Mouse (Mus musculus) megakaryocyte, adult 5-6 weeks (primary cell): Measurements from ENCODE around the gene Kcnj8. TPM values are rescaled to one million over a fixed set of nuclear protein-coding genes. Genes with fewer than 3 reads are reported as not detected.
"Not testable (repeated sequence)": the region's sequence is repeated elsewhere in the genome, so short reads cannot be mapped to it uniquely, and the experiment has no call there.

Experiments
- ATAC-seq: 2 replicates; pipeline ENCODE4 v1.8.0; 2016; ENCODE audit warnings: mild to moderate bottlenecking, inconsistent platforms; ENCODE audit not compliant: poor library complexity, severe bottlenecking
- total RNA-seq, 2 experiments: library from RNA; stranded (forward) in 1 of 2; stranded (reverse) in 1 of 2; fragments of 153-499, 151-499 nt in 1 of 2; fragments of 221-1000, 200-1000 nt in 1 of 2; gene quantifications; 2 replicates each; pipeline versions ENCODE4 v1.2.3 to v1.2.4; 2015 to 2017

Kcnj8 gene
- total RNA-seq, 2 experiments from 2014 or later: 0.40 TPM; not detected in 1

DNA sequence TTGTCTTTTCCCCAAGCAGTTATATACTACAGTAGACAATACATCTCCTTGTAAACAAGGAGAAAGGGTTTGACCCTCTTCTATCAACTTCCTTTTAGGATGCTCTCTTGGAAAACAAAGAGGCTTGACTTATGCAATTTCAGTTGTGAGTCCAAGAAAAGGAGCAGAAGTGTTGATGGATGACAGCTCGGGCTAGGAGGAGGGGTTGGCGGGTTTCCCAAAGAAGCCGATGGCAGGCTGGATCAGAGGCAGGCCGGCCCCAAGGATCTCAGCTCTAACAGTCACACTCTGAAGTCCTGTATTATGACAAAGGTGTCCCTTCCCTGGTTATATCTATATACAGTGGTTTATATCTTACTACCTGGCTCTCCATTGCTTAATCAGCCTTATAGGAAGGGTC is 19.9 kb downstream of the Kcnj8 start:
- no peak for ATAC-seq

DNA sequence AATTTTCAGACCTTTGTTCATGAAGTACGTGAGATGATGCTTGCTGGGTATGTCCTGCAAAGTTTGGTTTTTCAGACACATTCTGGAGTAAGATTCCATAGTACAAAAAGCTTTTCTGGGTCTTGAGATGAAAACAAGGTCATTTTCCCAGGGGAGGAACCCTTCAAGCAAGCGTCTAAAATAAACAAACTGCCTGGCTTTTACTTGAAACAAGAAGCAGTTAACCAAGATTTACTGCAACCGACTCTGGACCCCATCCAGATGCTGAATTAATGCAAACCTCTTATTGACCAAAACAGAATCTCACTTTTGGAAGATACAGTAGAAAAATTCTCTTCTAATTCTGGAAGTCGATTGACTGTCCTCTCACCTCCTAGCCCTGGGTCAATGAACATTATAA is 20.5 kb downstream of the Kcnj8 start:
- no peak for ATAC-seq

DNA sequence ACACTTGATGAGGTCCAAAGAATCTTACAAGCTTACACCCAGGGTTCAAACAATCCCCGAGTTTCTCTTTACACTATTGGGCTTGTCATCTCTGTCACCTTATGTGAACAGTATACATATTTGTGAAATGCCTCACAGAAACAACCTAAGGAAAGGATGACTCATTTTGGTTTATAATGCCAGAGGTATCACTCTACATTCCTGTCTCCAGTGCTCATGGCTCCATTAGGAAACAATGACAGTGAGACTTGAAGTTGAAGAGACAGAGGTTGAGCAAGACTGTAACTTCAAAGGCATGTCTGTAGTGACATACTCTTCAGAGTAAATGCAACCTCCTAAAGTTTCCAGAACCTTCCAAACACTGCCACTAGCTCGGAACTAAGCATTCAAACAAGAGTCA is 23.0 kb downstream of the Kcnj8 start:
- ATAC-seq: no peak

DNA sequence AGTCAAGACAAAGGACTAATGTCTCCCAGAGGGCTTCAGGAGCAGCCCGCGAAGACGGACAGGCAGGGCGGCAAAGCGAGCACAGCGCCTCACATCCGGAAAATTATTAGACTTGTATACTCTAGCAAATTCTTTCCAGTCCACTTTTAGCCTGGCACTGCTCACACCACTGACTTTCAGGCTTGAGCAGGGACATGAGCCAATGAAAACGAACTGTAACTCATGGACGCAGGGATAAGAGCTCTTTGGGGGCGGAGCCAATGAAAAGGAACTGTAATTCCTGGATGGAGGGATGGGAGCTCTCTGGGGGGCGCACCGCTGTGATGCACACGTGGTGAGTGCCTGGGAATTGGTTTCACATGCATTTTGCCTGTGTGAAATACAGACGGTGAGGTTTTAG is 26.3 kb downstream of the Kcnj8 start:
- no peak for ATAC-seq

DNA sequence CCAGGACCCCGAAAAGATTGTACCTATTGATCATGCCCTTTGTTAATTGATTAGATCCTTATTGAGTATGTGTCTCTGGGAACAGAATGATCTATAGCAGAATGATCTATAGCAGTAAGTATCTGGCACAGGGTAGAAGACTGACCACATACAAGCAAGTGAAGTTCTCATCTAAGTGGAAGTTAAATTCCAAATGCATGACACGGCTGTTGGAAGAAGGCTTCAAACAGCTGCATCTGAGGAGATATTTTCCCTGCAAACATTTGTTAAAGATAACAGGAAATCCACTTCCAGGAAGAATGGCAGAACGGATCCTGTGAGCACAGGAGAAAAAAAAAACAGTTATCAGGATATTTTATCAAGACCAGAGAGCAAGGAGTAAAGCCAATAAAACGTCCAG is 27.8 kb downstream of the Kcnj8 start:
- ATAC-seq: no peak

DNA sequence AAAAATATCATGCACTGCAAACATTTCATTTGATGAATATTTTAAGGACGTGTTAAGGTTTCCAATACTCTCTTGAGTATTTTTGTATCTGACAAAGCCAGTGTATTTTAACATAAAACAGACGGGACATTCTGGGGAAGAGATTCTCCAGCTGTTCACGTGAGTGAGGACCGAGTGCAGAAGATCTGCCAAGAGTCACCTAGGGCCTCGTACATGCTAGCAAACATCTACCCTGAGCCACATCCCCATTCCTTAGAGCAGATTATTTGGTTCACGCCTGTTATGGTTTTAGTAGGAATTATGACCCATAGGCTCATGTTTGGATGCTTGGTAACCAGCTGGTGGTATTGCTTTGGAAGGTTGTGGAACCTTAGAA is 28.6 kb downstream of the Kcnj8 start:
- no peak for ATAC-seq

DNA sequence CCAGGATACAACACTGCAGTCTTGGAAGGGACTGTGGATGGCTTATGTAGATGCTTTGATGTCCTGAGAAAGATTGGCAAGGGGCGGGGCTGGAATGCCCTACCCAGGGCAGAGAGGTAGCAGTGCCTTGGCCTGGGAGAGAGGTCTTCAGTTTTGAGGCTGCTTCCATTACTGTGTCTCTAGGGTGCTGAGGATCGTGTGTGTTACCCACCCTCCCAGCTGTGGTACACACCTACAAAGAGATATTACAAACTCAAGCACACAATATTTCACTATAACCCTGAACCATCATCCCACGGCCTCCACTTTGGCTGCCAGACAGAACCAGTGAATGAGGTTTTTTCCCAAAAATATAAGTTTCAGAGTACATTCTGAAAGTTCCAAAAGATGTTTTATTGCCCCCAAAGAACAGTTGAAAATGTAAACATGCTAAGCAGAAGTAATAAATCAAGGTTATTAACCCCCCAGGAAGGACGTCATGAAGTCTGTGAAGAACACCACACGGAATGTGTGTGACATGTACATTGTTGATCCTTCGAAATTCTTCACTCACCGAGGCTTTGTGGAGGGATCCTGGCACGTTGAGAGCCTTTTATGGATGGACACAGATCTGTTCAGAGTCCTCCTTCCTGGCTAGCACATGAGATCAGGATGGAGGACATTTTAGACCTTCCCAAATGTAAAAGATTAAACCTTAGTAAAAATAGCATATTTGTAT is 29.2 kb downstream of the Kcnj8 start:
- no peak for ATAC-seq

DNA sequence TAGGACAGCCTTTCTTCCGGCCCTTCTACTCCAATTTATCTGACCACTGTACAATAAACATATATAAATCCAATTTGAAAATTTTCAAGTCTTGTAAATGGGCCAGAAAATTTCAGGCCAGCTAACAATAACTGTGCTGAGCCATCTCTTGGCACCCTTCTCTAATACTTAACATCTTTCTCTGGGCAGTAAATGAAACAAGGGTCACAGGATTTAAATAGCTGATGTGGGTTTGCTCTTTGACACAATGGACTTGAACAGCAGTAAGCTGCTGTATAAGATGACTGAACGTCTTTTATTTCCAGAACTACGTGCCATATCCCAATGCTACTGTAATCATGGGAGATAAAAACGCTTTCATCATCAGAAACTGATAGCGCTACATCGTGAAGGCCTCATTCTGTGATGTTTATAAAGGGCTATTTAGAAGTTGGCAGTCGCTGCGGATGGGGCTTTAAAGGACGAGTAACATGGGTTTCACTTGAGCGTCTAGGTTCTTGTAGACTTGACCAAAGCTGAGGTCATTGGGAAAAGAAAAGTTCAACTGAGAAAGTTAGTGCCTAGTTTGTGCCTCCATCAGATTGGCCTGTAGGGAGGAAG is 30.8 kb downstream of the Kcnj8 start:
- ATAC-seq: no peak

DNA sequence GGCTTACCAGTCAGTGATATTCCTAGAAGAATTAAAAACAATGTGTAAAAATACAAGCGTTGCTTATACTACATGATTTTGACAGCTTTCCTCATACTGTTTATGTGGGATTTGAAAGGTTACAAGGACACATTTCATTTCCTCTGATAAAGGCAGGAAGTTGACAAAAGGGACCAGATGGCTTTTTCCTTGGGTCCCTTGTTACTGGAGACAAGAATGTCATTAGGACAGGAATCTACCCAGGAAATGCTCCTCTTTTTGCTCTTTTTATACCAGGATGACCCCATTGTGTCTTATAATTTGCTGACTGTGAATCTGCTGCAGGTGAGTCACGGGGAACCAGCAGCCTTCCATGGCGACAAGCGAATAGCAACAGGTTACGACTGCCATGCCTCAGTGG is 31.3 kb downstream of the Kcnj8 start:
- ATAC-seq: no peak

DNA sequence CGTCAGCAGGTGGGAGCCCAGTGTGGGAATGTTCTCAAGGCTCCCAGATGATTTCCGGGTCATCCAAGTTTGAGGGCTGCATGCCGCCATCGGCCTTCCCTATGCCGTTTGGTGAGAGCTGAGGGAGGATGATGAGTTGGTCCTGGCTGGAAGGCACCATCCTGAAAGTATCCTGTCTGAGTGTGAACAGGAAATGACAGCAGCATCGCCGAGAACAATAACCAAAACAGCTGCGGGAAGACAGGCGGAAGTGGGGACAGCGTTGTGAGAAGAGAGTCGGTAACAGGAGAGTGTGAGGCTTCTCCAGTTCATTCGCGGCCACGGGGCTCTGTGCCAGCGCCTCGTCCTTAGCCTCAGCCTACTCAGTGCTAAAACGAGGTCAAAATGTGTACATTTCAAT is 32.9 kb downstream of the Kcnj8 start:
- peak; percentile 63 for ATAC-seq

DNA sequence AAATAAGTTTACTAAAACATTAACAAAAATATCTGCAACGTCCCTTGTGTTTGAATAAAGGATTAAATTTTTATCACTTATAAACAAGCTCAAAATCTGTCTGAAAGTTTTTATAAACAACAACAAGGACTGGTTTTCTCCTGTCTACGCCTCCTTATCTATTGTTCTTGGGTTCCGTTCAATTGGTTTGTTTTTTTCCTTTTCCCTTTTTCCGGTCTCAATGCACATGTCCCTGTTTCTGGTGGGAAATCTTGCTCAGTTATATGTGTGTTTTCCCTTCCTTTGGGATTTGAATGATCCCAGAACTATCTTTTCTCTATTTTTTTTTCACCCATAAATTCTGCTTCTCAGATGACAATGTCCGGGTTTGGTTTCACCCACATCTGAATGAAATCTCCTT is 38.0 kb downstream of the Kcnj8 start:
- ATAC-seq: no peak

DNA sequence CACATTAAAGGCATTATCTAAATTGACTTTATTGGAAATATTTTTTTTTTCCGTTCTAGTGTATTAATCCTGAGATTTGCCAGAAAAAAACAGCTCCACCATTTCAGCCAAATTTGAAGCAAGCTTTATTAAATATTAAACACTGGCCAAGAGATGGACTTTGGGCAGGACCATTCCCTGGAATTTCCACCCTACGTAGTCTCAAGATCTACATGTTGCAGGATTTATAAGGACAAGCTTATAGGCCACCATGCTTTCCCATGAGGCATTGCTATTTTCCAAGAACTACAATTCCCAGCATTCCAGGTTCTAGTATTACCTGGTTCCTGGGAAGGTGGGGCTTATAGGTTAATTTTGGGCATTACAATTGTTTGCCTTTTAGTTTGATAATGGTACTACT is 38.7 kb downstream of the Kcnj8 start:
- no peak for ATAC-seq

DNA sequence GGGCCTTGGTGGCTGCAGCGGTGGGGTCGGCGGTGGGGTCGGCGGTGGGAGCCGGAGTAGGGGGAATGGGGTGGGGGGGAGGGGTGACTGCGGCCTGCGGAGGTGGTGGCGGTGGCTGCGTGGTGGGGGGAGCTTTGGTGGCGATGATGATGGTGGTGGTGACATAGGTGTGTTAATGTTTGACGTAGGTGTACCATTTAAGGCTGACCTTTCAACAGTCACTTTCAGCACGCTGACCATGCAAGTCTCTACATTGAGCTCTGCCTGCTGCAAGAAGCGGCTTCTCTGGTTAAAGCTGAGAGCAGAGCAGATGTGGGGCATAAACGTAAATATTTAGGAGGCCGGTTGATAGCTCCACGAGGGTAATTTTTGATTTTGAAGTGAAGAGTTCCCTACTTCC is 39.3 kb downstream of the Kcnj8 start:
- ATAC-seq: no peak

DNA sequence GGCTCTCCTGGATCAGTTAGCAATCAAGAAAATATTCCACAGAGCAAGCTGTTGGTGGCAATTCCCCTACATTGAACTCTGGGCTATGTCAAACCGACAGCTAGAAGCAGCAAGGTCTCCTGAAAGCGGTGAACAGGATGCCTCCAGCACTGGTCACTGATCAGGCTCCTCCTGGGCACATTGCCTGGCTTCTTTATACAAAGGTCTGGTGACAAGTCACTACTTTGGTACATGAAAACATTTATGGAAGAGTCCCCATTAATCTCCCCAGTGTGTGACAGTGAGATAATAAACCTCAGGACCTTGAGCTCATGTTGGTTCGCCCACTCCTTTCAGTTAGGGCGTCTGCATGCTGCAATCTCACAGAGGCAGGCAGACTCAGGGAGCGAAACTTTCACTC is 41.0 kb downstream of the Kcnj8 start:
- no peak for ATAC-seq

DNA sequence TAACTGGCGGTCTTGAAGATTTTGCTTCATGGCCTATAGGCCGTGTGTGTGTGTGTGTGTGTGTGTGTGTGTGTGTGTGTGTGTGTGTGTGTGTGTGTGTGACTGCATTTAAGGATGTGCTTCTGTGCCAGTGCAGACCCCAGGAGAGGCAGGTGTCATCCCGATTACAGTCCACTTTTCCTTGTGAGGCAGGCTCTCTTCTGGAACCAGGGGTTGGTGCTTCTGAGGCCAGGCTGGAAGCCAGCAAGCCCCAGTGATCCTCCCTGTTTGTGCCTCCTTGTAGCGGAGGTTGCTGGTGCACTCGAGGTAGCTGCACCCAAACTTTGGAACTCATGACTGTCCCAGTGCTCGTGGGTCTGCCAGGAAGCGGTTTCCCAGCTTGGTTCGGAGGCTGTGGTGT is 41.7 kb downstream of the Kcnj8 start:
- ATAC-seq: no peak

DNA sequence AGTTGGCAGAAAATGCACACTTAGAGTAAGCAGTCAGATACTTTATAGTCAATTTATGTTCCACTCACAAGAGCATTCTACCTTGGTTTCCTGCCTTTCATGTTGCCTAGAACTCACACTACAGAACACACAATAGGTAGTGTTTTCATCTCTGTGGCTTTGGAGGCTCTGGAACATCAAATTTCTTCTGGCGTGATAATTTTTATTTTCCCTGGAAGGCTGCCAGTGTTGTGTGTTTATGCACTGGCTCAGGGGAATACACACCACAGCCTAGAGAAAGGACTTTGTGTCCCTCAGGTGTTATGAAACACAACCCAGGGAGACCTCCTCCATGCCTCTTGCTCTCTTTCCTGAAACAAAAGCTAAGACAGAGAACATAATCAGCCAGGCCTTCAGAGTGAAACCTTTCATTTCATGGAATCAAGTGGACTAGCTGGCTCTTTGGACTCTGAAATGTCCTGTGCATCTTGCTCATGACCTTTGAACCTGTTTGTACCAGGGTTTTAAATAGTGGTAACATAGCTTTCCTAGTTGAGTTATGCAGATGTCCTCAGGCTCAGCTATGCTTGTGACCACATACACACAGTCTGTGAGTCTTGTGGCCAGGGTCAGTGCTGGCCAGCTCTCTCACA is 43.4 kb downstream of the Kcnj8 start:
- ATAC-seq: no peak

DNA sequence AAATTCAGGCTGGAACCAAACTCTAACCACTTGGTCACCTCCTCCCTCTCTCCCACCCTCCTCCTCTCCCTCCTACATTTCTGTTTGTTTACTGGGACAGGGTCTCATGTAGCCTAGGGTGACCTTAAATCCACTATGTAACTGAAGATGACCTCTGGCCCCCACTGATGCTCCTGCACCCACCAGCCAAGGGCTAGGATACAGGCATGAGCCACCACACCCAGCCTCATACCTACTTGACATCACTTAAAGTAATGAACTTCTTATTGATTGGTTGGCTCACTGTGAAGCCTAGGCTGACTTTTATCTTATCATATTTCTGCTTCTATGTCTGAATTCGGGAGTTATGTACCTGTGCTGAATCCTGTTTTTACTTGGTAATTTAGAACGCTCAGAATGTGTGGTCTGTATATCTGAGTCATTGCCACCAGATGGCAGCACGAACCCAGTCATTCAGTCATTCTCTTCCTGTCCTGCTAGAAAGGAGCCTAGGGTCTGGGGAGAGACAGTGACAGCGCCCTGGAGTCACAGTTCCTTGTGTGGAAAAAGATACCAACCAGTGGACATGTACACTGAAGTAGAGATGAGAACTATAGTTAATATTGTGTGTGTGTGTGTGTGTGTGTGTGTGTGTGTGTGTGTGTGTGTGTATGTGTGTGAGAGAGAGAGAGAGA is 46.6 kb downstream of the Kcnj8 start:
- ATAC-seq: peak; percentile 90

DNA sequence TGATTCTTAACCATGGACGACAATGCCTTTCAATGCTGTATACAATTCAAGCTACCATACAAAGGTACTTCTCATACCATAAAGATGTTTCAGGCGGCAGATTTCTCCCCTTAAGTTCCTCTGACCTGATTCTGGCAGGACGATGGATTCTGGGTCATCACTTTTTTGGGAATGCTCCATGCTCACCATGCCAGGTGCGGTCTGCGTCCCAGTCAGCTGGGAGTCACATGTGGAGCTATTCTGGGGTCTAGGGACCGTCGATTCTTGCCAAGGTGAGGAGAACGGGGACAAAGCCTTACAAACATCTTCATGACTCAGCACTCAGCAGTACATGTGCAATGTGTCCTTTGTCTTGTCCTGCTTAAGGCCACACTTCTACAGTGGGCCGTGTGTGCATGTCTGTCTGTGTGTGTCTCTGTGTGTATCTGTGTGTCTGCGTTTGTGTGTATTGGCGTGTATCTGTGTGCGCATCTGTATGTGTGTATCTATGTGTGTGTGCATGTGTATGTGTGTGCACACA is 49.8 kb downstream of the Kcnj8 start:
- no peak for ATAC-seq

DNA sequence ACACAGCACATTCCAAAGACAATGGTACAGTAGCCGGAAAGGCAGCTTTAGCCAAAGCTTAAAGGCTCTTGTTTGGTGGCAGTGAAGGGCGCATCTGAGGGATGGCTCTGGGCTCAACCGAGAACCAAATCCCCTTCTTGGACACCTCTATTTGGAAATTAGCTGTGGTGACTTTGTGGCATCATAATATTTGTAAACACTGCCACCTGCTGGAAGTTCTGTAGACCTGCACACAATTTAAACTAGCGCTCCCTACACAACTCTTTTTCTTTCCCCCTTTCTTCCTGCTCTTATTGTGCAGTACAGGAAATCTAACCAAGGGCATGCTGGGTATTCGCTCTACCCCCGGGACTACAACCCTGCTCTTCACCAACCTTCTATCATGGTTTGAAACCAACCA is 52.3 kb downstream of the Kcnj8 start:
- ATAC-seq: peak; percentile 83

DNA sequence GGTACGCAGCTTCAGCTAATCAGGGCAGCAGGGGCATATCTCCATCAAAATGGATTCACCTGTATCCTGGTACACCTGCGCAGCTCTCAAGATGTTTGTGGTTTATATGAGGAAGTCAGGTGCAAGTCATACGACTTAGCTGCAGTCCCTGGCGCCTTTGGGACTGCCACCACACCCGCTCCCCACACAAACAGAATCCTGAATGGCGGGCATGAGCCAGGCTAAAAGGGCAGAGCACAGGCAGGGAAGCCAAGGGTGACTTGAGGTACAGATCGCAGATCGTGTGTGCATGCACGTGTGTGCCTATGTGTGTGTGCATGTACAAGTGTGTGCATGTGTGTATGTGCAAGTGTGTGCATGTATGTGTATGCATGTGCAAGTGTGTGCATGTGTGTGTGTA is 56.0 kb downstream of the Kcnj8 start:
- ATAC-seq: not testable (repeated sequence)

DNA sequence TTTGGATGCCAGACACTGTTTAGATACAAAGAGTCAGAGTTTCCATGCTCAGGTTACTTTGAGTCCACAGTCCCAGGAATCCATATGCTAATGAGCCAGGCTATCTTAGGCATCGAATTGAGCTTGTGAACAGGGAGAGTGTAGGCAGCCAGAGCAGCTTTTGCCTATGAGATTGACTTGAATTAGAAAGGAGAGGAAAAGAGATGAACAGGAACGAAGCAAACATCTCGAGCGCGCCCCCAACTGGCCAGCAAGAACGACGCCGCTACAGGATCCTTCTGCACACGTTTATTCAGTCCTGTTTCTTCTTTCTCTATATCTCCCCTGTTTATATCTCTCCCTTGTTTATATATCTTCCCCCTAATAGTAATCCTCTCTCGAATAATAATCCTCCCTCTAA is 56.5 kb downstream of the Kcnj8 start:
- 0 out of 2 replicates have a peak, but pooled peaks have one; percentile 36 for ATAC-seq
